Mouse (Mus musculus) cerebellum, postnatal 14 days (tissue): ENCODE results near the gene Cd4.
A peak's percentile ranks its signal among the peaks of the same experiment; 100 is the strongest.

Experiments used
- DNase-seq, 2 experiments: peaks; one replicate each; pipeline ENCODE4 v3.0.0; 2021; ENCODE audit warnings: mixed read lengths in 2 of 2

The Cd4 gene

DNA sequence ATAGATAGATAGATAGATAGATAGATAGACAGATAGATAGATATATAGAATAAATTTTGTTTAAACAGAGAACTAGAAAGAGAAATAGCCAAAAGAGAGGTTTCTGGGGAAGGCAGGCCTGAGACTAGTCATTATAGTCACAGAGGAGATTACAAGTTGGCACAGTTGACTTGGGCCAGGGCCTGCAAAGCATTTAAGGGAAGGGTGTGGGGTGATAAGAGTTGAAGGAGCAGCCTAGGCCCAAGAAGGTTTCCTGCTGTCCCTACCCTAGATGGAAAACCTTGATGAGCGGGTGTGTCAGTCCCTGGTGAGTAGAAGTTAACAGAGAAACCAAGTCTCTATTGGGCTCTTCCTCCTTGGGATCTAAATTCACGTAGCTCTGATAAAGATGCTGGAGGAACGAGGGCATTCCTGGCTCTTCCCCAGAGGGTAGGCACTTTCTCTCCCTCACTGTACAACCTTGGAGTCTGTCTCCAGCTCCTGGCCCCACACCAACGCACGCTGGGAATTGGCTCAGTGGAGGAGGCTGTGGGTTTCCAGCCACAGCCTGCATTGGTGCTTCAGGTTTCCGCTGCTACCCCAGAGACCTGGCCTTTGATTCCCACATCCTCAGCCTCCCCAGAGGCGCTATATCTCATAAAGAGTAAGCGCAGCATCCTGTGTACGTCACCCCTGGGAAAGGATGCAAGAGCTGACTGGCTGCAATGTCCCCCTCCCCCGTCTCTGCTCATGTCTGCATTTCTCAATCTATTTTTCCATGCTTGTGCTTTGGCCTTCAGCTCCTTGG lies 3.1 kb downstream of the Cd4 start:
- peak; percentile 91 to 92 for DNase-seq

DNA sequence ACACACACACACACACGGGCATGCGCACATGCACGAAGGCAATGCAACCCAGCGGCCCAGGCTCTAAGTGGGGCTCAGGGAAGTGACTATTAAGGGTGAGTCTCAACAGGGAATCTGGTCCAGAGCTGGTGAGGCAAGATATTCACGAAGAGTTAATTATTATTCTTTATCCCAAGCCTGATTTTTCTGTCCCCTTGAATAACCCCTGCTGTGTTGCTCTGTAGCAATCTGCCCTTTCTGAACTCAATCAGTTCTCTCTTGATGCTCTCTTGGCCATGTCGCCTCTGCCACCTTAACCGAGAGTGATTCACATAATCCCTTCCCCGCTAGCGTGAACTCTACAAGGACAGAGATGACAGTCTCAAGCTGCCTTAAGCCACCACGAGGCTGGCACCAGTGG lies 4.7 kb downstream of the Cd4 start:
- no peak for DNase-seq

- DNase-seq = no peak
Observed at GRCm38 (mm10) chr6:124881821-124882220, 6.2 kb downstream of the Cd4 start.

DNA sequence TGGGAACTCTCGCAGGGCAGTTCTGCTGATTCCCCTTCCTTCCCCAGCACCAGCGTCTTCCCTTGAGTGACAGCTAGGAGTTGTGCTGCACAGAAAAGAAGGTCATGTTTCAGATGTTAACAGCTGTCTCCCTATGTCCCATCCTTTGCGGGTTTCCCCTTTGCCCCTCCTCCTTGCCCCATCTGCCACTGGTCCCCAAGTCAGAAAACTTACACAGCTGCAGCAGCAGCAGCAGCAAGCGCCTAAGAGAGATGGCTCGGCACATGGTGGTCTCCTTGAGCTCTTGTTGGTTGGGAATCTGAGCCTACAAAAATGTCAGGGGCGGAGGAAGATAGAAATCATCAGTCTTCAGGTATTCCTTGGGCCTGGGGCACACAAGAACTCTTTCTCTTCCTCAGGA lies 8.6 kb downstream of the Cd4 start:
- no peak for DNase-seq

DNA sequence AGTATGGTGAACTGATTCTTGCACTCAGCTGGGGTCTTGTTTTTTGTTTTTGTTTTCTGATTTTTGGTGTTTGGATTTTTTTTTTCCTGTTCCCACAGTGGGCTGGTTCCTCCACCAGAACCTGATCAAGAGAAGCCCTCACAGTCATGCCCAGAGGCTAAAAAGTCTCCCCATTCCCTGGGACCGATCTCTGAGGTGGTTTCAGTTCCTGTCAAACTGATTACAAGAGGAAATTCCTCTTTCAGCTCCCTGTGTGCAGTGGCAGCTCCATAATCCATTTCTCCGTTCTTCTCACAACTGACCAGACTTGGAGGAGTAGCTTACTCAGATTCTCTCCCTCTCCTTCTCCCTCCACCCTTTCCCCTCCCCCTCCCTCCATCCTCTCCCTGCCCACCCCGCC lies 13.7 kb downstream of the Cd4 start:
- no peak for DNase-seq

DNA sequence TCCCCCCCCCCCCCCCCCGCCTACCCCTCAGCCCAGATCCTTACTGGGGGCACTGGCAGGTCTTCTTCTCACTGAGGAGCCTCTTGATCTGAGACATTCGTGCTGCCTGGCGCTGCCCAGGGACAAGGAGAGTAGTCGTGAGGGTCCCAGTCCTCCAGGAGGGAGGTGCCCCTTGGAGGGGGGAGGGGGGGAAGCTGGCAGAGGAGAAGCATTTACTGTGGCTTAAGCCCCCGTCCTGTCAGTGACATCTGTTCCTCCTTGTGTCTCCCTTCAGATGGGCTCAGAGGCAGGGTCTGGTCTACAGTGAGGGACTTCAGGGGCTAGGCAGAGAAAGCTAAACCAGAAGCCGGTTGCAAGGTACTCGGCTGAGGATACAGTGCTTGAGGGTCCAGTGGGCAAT lies 21.5 kb downstream of the Cd4 start:
- peak in 1 of 2 experiments; percentile 39 for DNase-seq

- DNase-seq = peak; percentile 44 to 59
Observed at GRCm38 (mm10) chr6:124865766-124866362, 22.2 kb downstream of the Cd4 start.

DNA sequence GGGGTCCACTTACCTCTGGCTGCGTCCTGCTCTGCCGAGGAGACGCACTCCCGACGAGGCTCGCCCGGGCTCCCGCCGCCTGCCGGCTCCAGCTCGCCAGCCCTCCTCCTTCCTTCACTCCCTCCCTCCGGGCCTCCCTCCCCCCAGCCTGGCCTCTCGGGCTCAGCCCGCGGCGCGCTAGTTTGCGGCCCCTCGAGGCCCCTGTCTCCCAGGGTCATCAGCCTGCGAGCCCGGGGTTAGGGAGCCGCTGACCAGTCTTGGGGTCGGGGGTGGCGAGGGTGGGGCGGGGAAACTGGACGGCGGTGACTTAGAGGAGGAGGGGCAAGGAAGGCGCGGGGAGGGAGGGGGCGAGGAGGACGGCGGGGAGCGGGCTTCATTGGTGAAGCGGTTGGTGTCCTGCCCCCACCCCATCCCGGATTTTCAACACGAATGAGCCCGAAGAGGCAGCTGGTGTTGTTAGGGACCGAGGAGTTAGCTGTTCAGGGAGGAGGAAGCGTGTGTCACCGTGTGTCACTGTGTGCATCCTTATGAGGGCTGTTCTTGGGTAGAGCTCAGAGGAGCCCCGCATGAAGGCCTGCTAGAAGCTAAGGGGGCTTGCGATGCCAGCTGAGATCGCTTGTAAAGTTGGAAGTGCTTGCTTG lies 24.2 kb downstream of the Cd4 start, which contains the start of gene Gpr162:
Gene Gpr162 (minus strand): TSS at position 326 of the 641 bp plus-strand sequence.
- DNase-seq = peak; percentile 82 to 86

DNA sequence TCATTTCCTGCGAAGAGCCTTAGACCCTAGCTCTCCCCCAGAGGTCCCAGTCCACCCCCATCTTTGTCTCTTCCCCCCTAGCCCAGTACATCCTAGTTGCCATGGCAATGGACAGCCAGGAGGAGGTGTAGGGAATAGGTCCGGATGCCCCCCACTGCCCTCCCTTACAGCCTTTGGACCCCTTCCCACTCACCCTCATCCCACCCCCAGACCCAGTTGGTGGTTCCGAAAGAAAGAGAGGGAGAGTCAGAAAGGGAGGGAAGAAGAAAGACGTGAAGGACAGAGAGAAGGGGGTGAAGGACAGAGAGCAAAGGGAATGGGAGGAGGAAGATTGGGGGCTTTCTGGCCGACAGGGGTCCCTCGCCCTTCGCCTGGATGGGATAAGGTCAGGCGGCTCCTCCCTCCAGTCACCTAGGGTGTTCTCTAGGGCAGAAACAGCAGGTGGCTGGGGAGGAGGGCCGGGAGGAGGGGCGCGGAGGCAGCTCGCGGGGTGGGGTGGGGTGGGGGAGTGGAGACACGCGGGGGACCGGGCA lies 24.8 kb downstream of the Cd4 start:
- DNase-seq = peak; percentile 66

- peak; percentile 38 to 45 for DNase-seq
Observed at GRCm38 (mm10) chr6:124862406-124863124, 25.5 kb downstream of the Cd4 start.

DNA sequence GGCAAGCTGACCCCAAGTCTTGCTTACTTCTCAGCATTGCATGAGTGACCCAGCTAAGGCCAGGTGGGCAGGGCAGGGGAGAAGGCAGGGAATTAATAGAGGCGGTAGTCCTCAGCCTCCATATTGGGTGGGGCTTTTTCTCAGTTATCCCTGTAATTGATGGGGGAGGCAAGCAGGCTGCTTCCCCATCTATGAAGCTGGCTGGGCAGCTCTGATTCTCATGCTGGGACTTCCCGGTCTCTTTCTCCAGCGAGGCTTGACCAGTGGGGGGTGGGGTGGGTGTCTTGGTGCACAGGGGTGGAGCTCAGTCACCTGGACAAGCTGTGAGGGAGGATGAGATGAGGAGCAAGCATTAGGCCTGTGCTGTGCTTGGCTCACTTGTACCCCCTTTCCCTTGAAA lies 26.2 kb downstream of the Cd4 start:
- peak in 1 of 2 experiments; percentile 52 for DNase-seq

DNA sequence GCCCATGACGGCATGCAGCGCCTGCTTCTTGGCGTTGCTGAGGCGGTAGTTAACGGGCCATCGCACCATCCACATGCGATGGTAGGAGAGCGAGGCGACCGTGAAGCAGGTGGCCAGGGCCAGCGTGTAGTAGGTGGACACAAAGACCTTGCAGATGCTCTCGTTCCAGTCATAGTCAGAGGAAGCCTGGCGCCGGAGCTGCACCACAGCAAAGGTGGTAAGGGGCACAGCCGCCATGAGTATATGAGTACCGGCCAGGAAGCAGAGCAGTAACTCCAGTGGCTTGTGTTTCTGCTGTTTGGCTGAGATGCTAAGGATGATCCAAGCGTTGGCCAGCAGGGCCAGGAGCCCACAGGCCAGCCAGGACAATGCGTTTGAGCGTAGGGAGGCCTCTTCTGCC lies 26.8 kb downstream of the Cd4 start:
- peak; percentile 52 to 61 for DNase-seq

- DNase-seq = no peak
Observed at GRCm38 (mm10) chr6:124860511-124860910, 27.5 kb downstream of the Cd4 start.

GRCm38 (mm10) chr6:124859725-124860124 lies 28.3 kb downstream of the Cd4 start:
- DNase-seq = peak; percentile 95 to 98

DNA sequence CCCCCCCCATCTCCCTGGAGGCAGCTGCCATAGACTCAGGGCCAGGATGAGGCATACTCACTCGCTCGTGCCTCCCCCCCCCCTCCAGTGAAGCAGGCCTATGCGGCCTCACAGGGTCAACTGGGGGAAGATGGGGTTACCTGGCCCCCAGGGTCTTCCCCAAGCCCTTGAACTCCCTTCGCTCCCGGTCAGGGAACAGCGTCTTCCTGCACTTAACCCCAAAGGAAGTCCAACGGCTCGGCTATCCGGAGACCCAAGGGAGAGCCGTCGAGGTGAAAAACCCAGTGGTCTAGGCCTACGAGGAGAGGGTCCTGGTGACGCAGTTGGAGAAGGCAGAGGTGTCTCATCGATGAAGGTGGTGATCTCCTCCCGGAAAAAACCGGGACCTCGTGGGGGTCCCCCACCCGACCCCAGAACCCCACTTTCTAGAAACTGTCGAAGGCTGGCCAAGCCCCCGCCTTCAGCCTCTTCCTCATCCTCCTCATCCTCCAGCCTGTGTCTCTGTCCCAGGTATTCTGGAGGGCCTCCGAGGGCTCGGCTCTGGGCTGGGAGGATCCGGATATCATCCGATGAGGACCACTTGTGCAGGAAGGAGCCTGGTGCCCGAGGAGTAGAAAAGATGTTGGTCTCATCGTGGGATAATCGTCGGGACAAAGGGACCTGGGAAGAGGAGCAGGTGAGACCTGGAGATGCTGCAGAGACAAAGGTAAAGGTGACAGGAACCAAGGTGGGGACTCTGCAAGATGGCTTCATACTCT lies 29.3 kb downstream of the Cd4 start:
- peak in 1 of 2 experiments; percentile 33 for DNase-seq

DNA sequence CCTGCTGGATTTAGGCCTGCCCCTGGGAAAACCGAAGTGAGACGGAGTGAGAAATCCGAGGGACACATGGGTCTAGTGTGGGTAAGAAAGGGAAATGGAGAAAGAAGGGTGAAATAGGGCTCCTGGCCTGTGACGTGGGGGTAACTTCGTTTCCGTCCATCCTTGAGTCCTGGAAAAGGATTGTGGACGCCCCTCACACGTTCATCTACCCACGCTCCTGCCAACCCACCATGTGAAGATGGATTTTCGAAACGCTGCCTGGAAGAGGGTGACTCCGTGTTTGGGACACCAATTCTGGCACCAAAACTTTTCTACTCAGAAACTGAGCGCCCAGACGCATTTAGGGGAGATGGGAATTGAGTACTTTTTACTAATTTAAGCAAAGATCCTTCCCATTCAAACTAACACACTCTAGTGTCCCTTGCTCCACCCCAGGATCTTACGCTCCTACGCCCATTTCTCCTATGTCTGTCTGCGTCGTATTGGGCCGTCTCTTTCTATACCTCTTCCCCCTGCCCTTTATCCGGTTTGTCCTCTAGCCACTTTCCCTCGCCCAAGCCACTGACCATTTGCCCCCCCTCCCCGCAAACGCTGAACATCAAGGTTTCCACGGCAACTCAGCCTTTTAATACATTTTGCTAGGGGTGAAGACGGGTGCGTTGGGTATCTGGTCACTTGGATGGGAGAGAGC lies 30.0 kb downstream of the Cd4 start:
- peak in 1 of 2 experiments; percentile 36 for DNase-seq

- peak; percentile 94 for DNase-seq
Observed at GRCm38 (mm10) chr6:124856916-124857839, 30.8 kb downstream of the Cd4 start, which contains the start of gene P3h3. Gene P3h3 (minus strand): TSS chr6:124857752.

GRCm38 (mm10) chr6:124856321-124856720 lies 31.7 kb downstream of the Cd4 start:
- peak; percentile 74 to 85 for DNase-seq

DNA sequence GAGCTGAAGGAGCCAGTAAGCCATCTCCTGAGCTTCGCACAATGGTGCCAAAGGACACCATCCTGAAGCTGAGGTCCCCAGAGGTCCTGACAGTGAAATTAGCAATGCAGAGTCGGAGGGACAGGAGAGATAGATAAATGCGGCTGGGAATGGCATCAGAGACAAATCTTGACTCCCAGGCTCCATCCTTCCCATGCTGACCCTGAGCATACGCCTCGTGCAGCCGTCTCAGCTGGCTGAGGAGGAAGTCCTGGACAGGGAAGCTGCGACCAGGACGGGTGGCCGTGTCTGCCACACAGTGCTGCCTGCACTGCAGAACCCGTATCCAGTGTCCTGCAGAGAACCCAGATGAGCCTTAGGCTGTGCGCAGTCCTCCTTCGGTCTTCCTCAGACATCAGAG lies 33.4 kb downstream of the Cd4 start:
- no peak for DNase-seq

- DNase-seq = no peak
Observed at GRCm38 (mm10) chr6:124850535-124850934, 37.5 kb downstream of the Cd4 start.
